ENCODE assay signal across 8 mouse cellular contexts in the genomic region with DNA sequence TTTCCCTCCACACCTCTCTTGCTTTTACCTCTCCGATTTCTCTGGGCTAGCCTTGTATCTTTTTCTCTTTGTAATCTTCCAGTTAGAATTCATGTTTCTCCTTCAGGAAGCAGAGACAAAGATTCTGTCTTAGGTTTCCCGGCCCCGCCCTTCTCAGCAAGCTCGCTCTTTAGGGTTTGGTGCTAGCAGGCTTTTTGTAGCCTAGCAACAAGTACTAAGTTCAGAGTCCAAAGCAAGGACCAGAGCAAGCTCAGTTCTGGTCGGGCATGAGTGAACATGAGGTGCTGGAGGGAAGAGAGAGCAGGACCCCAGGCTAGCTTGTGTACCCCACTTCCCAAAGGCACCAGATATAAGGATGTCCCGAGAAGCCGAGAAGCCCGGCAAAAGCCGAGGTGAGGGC.
DNase-seq lines count a peak whose midpoint lies in the region; ATAC-seq and TF ChIP-seq lines count a peak whose summit lies in the region.

No protein-coding gene starts in this region.

- DNase-seq in right cerebral cortex, postnatal 10 days (ENCODE audit: low spot score in 2 of 2): peak; percentile 55 to 57
- no peak for DNase-seq in right cerebral cortex, adult 18-20 months
- DNase-seq in forebrain, postnatal 0 days: peak; percentile 81
- peak; percentile 43 for DNase-seq in limb, embryonic 11.5 days (ENCODE audit: low spot score)
- peak; percentile 43 for DNase-seq in right cerebral cortex, postnatal 4 days
- no peak for DNase-seq in ovary, adult 18-20 months (ENCODE audit: low spot score)
- no peak for DNase-seq in thymus, postnatal 14 days

- no peaks in the 10 kb centered on the region for H3K9me3 ChIP-seq in forebrain, postnatal 0 days (ENCODE audit: low read length)
- H3K9me3 ChIP-seq in limb, embryonic 11.5 days (ENCODE audit: control insufficient read depth, low read length): no peaks in the 10 kb centered on the region

- H3K4me2 ChIP-seq in forebrain, postnatal 0 days (ENCODE audit: low read depth): peak overlapping the region; percentile 71
- peak overlapping the region; percentile 62 for H3K4me2 ChIP-seq in limb, embryonic 11.5 days (ENCODE audit: low read depth, severe bottlenecking)

- peak; percentile 68 for ATAC-seq in forebrain, postnatal 0 days
- ATAC-seq in limb, embryonic 11.5 days (ENCODE audit: insufficient number of reproducible peaks, low FRiP score, low TSS enrichment, low read depth): no peak
- no peak for ATAC-seq in inflammation-experienced regulatory T-cells, adult 6 months

- WGBS in forebrain, postnatal 0 days: 4% methylated on average over 9 of the region's 9 CpGs
- 14% methylated on average over 9 of the region's 9 CpGs for WGBS in limb, embryonic 11.5 days

- TF ChIP-seq CTCF in forebrain, postnatal 0 days (IDR thresholded peaks at IDR 0.05; ENCODE audit: low read depth): no peak

- H3K27ac ChIP-seq in forebrain, postnatal 0 days (ENCODE audit: low read depth, low read length): peak overlapping the region; percentile 97
- no peak overlapping the region for H3K27ac ChIP-seq in limb, embryonic 11.5 days (replicated peaks; ENCODE audit: low read depth, low read length)

- no peaks in the 10 kb centered on the region for H3K36me3 ChIP-seq in forebrain, postnatal 0 days (ENCODE audit: insufficient read depth)
- no peaks in the 10 kb centered on the region for H3K36me3 ChIP-seq in limb, embryonic 11.5 days (ENCODE audit: control insufficient read depth, insufficient read depth, low read length)

- H3K4me1 ChIP-seq in forebrain, postnatal 0 days (ENCODE audit: insufficient read depth): peaks cover 10% of the 10 kb centered on the region; the same call in 1 of the 2 replicates
- peaks cover 8% of the 10 kb centered on the region; the same call in 1 of the 2 replicates for H3K4me1 ChIP-seq in limb, embryonic 11.5 days (ENCODE audit: control insufficient read depth, insufficient read depth, low read length)

- peak overlapping the region; percentile 46 for H3K4me3 ChIP-seq in forebrain, postnatal 0 days (ENCODE audit: low read depth, low read length)
- peak overlapping the region; percentile 39 for H3K4me3 ChIP-seq in limb, embryonic 11.5 days (ENCODE audit: low read depth, low read length)

- no peaks in the 10 kb centered on the region; the same call in 1 of the 2 replicates for H3K27me3 ChIP-seq in forebrain, postnatal 0 days (ENCODE audit: insufficient read depth, low read length)
- H3K27me3 ChIP-seq in limb, embryonic 11.5 days (ENCODE audit: control insufficient read depth, insufficient read depth, low read length): peaks cover 6% of the 10 kb centered on the region

- H3K9ac ChIP-seq in forebrain, postnatal 0 days: peak overlapping the region; percentile 75
- H3K9ac ChIP-seq in limb, embryonic 11.5 days (ENCODE audit: low read length): peak overlapping the region; percentile 70

Comparison
In these comparisons a context has a peak if more than half of its experiments do, and no peak if none do; other contexts are left out.
1. DNase-seq: peak in right cerebral cortex, postnatal 10 days (2 of 2), forebrain, postnatal 0 days (single experiment), limb, embryonic 11.5 days (single experiment) and right cerebral cortex, postnatal 4 days (single experiment); none in right cerebral cortex, adult 18-20 months (single experiment), ovary, adult 18-20 months (single experiment) and thymus, postnatal 14 days (single experiment).